Mouse (Mus musculus) forebrain, embryonic 16.5 days (tissue): ENCODE results near the gene Mei4. TPM values are rescaled to one million over a fixed set of nuclear protein-coding genes. Genes with fewer than 3 reads are reported as not detected.

Source experiments
- ATAC-seq: fragments of 200-750 bp; cut with Nextera tagmentation; 2 replicates; pipeline ENCODE4 v1.8.0; 2017; ENCODE audit warnings: mild to moderate bottlenecking, moderate library complexity
- H3K27ac ChIP-seq: fragments of 300-500 bp; sonication (generic); 2 replicates; pipeline ENCODE4 v1.5.1; 2014; ENCODE audit warnings: low read length, control low read depth
- H3K27me3 ChIP-seq: fragments of 300-500 bp; sonication (generic); replicated peaks from 2 replicates; pipeline ENCODE4 v1.6.1; 2014; ENCODE audit warnings: low read length; ENCODE audit not compliant: control insufficient read depth, insufficient read depth
- H3K36me3 ChIP-seq: fragments of 300-500 bp; sonication (generic); 2 replicates; pipeline ENCODE4 v1.6.1; 2014; ENCODE audit not compliant: control insufficient read depth, insufficient read depth
- H3K4me1 ChIP-seq: fragments of 300-500 bp; sonication (generic); replicated peaks from 2 replicates; pipeline ENCODE4 v1.6.1; 2014; ENCODE audit warnings: low read length; ENCODE audit not compliant: control insufficient read depth, insufficient read depth
- H3K4me2 ChIP-seq: fragments of 300-500 bp; sonication (generic); 2 replicates; pipeline ENCODE4 v1.6.1; 2014; ENCODE audit warnings: mild to moderate bottlenecking, low read length, control low read depth
- H3K4me3 ChIP-seq: fragments of 300-500 bp; sonication (generic); replicated peaks from 2 replicates; pipeline ENCODE4 v1.5.1; 2014; ENCODE audit warnings: mild to moderate bottlenecking, low read length, control low read depth
- H3K9ac ChIP-seq: fragments of 300-500 bp; sonication (generic); replicated peaks from 2 replicates; pipeline ENCODE4 v1.6.1; 2014; ENCODE audit warnings: low read depth, low read length, control low read depth
- H3K9me3 ChIP-seq: fragments of 300-500 bp; sonication (generic); 2 replicates; pipeline ENCODE4 v1.6.1; 2016; ENCODE audit warnings: low read length; ENCODE audit not compliant: control insufficient read depth
- WGBS: fragments of 180-500 bp; shearing (Covaris S2); extraction: QIAGEN DNeasy Blood & Tissue Kit; methylation state at CpG from one replicate; pipeline ENCODE4 v1.1.7; 2014; 5-methylcytosine and 5-hydroxymethylcytosine counted together
- polyA plus RNA-seq: library from polyadenylated mRNA; unstranded; fragments of >200 nt; fragmentation: Nextera tagmentation; extraction: Ambion mirVana; gene quantifications from 2 replicates; pipeline ENCODE4 v1.2.1, GENCODE M21; 2015

The Mei4 gene
- polyA plus RNA-seq, 1 experiment from 2014 or later: 1.3 TPM

GRCm38 (mm10) chr9:81940533-81940932, 77.1 kb downstream of the Mei4 start:
- no peak for ATAC-seq
- WGBS: 83% methylated on average over 4 of the region's 4 CpGs
- Histone ChIP-seq H3K27ac (no peak overlapping the region), H3K4me3 (no peak overlapping the region), H3K9ac (no peak overlapping the region), H3K4me1 (no peaks in the 10 kb centered on the region), H3K36me3 (no peaks in the 10 kb centered on the region), H3K9me3 (no peaks in the 10 kb centered on the region), H3K4me2 (no peak overlapping the region), H3K27me3 (no peaks in the 10 kb centered on the region)

GRCm38 (mm10) chr9:81945624-81946023, 82.2 kb downstream of the Mei4 start:
- no peak for ATAC-seq
- H3K36me3 ChIP-seq: no peaks in the 10 kb centered on the region

DNA sequence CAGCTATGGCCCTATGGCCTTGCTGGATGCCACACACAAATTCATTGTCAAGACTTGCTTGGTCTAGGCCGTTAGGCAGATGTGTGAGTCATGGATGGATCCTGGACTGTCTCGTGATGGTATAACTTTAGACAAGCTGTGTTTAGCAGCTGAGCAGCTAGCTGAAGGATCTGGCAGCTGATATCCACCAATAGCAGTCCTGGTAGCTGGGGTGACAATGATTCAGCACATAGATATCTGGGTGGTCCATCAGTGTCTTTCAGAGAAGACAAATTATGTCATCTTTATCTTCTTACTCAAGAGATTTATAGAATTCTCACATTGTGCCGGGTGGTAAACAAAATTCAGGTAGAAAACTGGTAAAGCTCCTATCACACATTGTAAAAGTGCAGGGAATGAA, 93.4 kb downstream of the Mei4 start:
- Histone ChIP-seq H3K36me3 (no peaks in the 10 kb centered on the region), H3K27ac (no peak overlapping the region), H3K4me1 (no peaks in the 10 kb centered on the region), H3K9me3 (no peaks in the 10 kb centered on the region), H3K4me3 (no peak overlapping the region), H3K9ac (no peak overlapping the region), H3K4me2 (no peak overlapping the region), H3K27me3 (no peaks in the 10 kb centered on the region)
- no peak for ATAC-seq
- 88% methylated on average over 3 of the region's 3 CpGs for WGBS

More at GRCm38 (mm10) chr9:81945624-81946023, 82.2 kb downstream of the Mei4 start:
- H3K27ac ChIP-seq: no peak overlapping the region
- H3K9me3 ChIP-seq: no peaks in the 10 kb centered on the region
- no peak overlapping the region for H3K4me3 ChIP-seq
- no peaks in the 10 kb centered on the region for H3K27me3 ChIP-seq
- no peak overlapping the region for H3K4me2 ChIP-seq
- WGBS: 77% methylated on average over 6 of the region's 6 CpGs
- no peak overlapping the region for H3K9ac ChIP-seq
- H3K4me1 ChIP-seq: no peaks in the 10 kb centered on the region

GRCm38 (mm10) chr9:81957842-81958241, 94.4 kb downstream of the Mei4 start:
- no peak for ATAC-seq

DNA sequence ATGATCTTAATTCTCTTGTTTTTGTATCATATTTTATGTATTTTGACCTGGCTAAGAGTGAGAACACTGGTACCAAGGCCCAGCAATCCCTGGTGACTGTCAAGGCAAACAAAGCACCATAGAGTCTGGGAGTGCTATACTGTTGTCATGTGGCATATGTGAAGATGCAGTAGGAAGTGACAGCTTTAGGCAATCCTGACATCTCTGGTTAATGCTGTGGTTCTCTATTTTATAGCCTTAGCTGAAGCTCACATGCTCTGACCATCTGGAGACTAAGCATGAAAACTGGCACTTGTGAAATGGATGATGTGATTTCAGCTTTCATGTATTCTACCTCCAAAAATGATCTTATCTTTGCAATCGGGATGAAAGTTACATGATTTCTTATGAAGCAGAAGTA, 103.3 kb downstream of the Mei4 start:
- no peak overlapping the region for H3K27ac ChIP-seq
- ATAC-seq: 0 out of 2 replicates have a peak, but pooled peaks have one; percentile 38

More at GRCm38 (mm10) chr9:81957842-81958241, 94.4 kb downstream of the Mei4 start:
- Histone ChIP-seq H3K36me3 (no peaks in the 10 kb centered on the region), H3K27me3 (no peaks in the 10 kb centered on the region), H3K4me1 (no peaks in the 10 kb centered on the region), H3K9me3 (no peaks in the 10 kb centered on the region), H3K9ac (no peak overlapping the region), H3K4me2 (no peak overlapping the region), H3K27ac (no peak overlapping the region), H3K4me3 (no peak overlapping the region)
- 53% methylated on average over 2 of the region's 2 CpGs for WGBS

DNA sequence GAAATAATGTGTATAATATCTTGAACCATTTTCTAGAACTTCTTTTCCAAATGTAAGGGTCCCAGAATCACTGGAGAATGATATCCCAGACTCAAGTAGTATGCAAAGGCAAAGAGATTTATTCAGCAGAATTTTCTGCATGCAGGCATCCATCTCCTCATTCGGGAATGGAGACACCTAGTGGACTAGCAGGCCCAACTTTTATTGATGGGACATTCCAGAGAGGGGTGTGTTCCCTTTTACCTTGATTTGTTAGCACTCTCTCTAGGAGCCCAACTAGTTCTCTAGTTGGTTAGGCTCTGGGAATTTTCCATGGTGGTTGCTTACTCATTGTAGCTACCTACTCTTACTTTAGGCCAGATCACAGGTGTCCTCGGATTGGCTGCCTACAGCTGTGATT, 105.5 kb downstream of the Mei4 start:
- WGBS: 47% methylated on average over 2 of the region's 2 CpGs

More for the DNA sequence above, 103.3 kb downstream of the Mei4 start:
- 80% methylated on average over 1 of the region's 1 CpGs for WGBS
- Histone ChIP-seq H3K4me2 (no peak overlapping the region), H3K4me3 (no peak overlapping the region), H3K9ac (no peak overlapping the region), H3K36me3 (no peaks in the 10 kb centered on the region), H3K4me1 (no peaks in the 10 kb centered on the region), H3K27me3 (no peaks in the 10 kb centered on the region), H3K9me3 (no peaks in the 10 kb centered on the region)

GRCm38 (mm10) chr9:81982461-81982860, 119.0 kb downstream of the Mei4 start:
- 92% methylated on average over 3 of the region's 3 CpGs for whole genome bisulfite sequencing
- Histone ChIP-seq H3K4me1 (no peaks in the 10 kb centered on the region), H3K4me3 (no peak overlapping the region), H3K27ac (no peak overlapping the region), H3K27me3 (no peaks in the 10 kb centered on the region), H3K9me3 (no peaks in the 10 kb centered on the region), H3K9ac (no peak overlapping the region), H3K36me3 (no peaks in the 10 kb centered on the region), H3K4me2 (no peak overlapping the region)
- ATAC-seq: no peak

More for the DNA sequence above, 105.5 kb downstream of the Mei4 start:
- Histone ChIP-seq H3K36me3 (no peaks in the 10 kb centered on the region), H3K4me2 (no peak overlapping the region), H3K9ac (no peak overlapping the region), H3K9me3 (no peaks in the 10 kb centered on the region), H3K4me1 (no peaks in the 10 kb centered on the region), H3K27ac (no peak overlapping the region), H3K27me3 (no peaks in the 10 kb centered on the region), H3K4me3 (no peak overlapping the region)
- ATAC-seq: no peak

- WGBS: 74% methylated on average over 3 of the region's 3 CpGs
Measured at GRCm38 (mm10) chr9:82012991-82013390, 149.5 kb downstream of the Mei4 start.

GRCm38 (mm10) chr9:82042515-82043056, 179.1 kb downstream of the Mei4 start:
- no peak overlapping the region for H3K4me2 ChIP-seq
- no peak for ATAC-seq

More at GRCm38 (mm10) chr9:82012991-82013390, 149.5 kb downstream of the Mei4 start:
- H3K36me3 ChIP-seq: no peaks in the 10 kb centered on the region
- H3K4me3 ChIP-seq: no peak overlapping the region
- H3K27ac ChIP-seq: no peak overlapping the region
- ATAC-seq: no peak
- H3K4me1 ChIP-seq: no peaks in the 10 kb centered on the region
- no peak overlapping the region for H3K4me2 ChIP-seq
- no peak overlapping the region for H3K9ac ChIP-seq
- no peaks in the 10 kb centered on the region for H3K27me3 ChIP-seq
- no peaks in the 10 kb centered on the region for H3K9me3 ChIP-seq

DNA sequence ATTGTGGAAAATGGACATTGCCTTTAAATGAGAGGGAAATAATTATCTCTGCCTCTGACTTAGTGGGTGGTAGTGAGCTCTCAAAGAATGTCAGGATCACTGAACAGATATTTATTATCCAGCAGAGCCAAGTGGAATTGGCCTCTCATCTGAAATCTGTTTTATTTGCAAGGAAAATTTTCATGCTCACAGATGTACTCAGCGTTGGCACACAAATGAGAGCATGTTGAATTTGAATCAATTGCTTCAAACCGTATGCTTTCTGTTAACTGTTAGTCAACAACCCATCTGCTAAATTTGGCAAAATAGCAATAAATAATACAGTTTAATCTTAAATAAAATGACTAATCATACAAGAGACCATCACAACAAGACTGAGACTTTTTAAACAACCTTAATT, 181.0 kb downstream of the Mei4 start:
- Histone ChIP-seq H3K9me3 (no peaks in the 10 kb centered on the region), H3K27ac (no peak overlapping the region), H3K27me3 (no peaks in the 10 kb centered on the region), H3K36me3 (no peaks in the 10 kb centered on the region), H3K9ac (no peak overlapping the region), H3K4me3 (no peak overlapping the region), H3K4me1 (0 out of 2 replicates have a peak, but pooled peaks cover 2% of the 10 kb centered on the region), H3K4me2 (no peak overlapping the region)
- peak; percentile 89 for ATAC-seq
- WGBS: 49% methylated on average over 2 of the region's 2 CpGs

More at GRCm38 (mm10) chr9:82042515-82043056, 179.1 kb downstream of the Mei4 start:
- H3K36me3 ChIP-seq: no peaks in the 10 kb centered on the region
- 92% methylated on average over 1 of the region's 1 CpGs for WGBS
- 0 out of 2 replicates have a peak, but pooled peaks cover 2% of the 10 kb centered on the region for H3K4me1 ChIP-seq
- no peak overlapping the region for H3K27ac ChIP-seq
- no peak overlapping the region for H3K9ac ChIP-seq
- no peak overlapping the region for H3K4me3 ChIP-seq
- H3K27me3 ChIP-seq: no peaks in the 10 kb centered on the region
- no peaks in the 10 kb centered on the region for H3K9me3 ChIP-seq
